Mouse (Mus musculus): Measurements from ENCODE around the gene Klf4.

Gene Klf4

GRCm38 (mm10) chr4:55523921-55524320, 8.3 kb downstream of the Klf4 start:
- no peak for DNase-seq (ENCODE audit: low read depth)

- DNase-seq (ENCODE audit: low read depth): no peak
These were observed 14.8 kb downstream of the Klf4 start for GRCm38 (mm10) chr4:55517438-55517837.

DNA sequence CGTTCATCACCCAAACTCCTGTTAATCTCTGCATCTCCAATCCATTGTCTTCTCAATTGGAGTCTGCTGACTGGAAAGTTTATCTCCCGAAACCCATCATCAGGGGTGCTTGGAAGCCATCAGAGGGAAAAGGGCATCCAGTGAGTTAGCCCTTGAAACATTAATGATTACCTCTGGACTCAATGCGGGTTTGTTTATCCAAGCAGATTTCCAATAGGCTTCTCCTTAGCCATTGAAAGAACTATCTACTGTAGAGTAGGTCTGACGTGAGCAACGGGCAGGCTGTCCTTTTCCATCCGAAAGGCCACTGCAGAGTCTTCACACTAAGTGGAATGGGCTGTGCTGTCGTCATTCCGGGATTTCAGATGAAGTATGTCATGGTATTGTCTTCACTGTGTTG, 16.2 kb downstream of the Klf4 start:
- DNase-seq (ENCODE audit: low read depth): no peak

- DNase-seq (ENCODE audit: low read depth): no peak
These were observed 17.5 kb downstream of the Klf4 start for GRCm38 (mm10) chr4:55514733-55515176.

DNA sequence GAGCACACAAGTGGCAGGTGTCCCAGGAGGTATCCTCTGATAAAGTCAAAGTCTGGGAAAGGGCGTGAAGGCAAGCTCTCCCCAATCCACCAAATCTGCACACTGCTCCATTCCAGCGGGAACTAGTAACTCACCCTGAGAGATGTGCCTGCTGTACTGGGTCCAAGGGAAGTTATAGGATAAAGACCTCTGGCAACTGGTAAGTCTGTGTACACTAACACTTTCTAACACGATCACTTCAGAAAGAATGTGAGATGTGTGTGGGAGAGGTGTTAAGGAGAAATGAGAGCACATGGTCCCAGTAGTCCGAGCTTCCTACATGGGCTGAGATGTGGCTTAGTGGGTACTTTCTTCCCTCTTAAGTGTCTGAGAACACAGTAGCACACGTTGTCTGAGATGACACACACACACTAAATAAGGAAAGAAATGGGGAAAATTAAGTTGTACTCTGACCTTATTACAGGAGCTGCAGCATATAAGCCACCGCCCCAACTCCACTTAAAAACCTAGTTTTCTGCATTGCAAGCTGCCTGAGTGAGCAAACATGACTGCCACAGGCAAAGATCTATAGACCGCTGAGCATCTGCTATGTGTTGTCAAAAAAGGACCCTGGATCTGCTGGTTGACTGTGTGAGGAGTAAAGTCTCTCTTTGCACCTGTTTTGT, 18.5 kb downstream of the Klf4 start:
- DNase-seq (ENCODE audit: low read depth): no peak

GRCm38 (mm10) chr4:55511389-55511788, 20.9 kb downstream of the Klf4 start:
- DNase-seq (ENCODE audit: low read depth): no peak

DNA sequence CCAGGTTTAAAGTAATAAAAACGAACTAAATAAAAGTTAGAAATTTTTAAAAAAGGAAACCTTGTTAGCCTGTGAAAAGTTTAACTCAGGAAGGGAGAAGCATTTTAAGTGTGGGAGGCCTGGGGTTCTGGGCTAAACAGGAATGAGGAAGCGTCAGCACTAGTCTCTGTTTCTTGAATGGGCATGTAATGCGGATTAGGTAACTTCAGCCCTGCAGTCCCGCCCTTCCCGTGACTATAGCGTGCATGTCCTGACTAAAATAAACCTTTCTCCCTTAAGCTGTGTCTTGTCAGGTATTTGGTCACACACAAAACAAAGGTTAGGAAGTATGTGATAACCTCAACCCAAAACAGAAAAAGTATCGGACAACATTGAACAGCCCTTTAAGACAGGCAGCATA, 23.6 kb downstream of the Klf4 start:
- DNase-seq (ENCODE audit: low read depth): no peak

DNA sequence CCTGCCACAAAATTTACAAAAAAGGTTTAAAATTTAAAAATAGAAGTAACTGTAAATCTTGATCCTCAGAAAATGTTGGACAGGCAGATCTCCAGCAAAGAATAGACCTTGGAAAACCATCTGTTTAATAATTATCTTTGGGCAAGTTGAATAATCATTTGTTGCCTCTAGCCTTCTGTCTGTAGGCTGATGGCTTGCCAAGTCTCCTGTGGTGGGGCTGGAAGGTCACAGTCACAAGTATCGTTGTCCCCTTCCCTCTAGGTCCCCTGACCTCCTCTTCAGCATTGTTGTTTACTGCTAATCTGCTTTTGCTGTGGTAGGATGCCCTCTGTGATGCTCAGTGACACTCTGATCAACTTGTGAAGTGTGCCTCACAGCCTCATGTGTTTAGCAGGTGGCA, 33.6 kb downstream of the Klf4 start:
- DNase-seq (ENCODE audit: low read depth): no peak

- no peak for DNase-seq (ENCODE audit: low read depth)
These were observed 35.9 kb downstream of the Klf4 start for GRCm38 (mm10) chr4:55496416-55496815.

DNA sequence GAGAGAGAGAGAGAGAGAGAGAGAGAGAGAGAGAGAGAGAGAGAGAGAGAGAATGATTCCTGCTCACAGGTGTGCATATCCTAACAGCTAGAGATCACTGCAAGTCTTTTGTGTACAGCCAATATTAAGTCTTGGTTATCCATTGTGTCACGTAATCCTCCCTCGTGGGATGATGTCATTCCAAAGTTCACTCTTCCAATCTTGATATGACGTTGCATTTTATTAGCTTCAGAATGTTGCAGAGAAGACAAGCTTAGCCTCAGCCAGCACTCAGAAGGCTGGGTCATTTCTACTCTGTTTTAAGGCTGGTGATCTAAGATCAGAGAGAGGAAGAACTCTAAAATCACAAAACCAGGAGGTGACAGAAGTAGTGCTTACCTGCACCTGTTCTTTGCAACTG, 39.0 kb downstream of the Klf4 start:
- peak; percentile 77 for DNase-seq (ENCODE audit: low read depth)

DNA sequence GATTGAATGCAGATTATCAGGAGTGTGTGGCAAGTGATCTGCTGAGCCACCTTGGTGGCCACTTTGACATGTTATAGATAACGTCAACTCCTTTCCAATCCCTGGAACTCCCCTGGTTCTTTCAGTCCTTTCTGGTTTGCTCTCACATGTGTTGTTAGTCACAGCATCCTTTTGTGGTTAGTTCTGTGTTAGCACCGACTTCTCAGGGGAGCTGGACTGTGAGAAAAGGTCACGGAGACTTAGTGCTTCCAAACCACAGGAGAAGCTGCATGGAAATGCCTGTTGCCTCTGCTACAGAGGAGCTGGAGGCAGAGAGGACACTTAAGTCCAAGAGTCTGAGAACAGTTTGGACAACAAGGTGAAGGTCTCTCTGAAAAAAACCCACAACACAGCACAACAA, 42.9 kb downstream of the Klf4 start:
- peak; percentile 69 for DNase-seq (ENCODE audit: low read depth)

DNA sequence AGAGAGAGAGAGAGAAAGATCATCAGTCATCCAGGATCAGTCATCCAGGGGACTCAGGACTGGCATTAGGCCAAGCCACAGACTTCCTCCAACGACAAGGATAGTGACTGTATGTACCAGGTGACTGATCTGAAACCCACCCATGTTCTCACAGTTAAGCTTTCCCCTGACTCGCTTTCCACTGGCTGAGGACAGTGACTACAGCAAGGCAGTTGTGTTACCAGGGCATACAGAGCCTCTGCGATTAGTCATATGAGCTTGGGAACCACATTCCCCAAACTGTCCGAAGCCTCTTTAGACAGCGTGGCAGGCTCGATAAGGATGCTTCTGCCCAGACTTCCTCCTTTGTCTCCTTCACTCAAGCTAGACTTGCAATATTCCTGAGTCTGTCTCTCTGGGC, 43.7 kb downstream of the Klf4 start:
- peak; percentile 24 for DNase-seq (ENCODE audit: low read depth)

- peak; percentile 63 for DNase-seq (ENCODE audit: low read depth)
These were observed 51.9 kb downstream of the Klf4 start for GRCm38 (mm10) chr4:55480322-55480767.

DNA sequence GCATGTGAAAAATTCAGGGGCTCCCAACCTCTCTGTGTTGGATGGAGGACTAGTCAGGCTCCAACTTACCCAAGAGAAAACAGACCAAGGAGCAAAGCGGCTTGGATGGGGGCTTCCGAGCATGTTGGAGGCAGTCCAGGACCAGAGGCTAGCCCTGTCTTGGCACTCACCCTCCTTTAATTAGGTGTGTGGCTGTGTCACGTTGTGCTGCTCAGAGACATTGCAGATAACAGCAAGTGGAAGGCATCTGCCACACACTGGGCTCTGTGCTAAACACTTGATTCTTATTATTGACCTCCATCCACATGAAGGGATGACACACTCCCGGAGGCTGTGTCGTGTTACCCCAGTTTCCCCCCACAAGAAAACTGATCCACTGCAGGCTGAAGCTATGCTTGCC, 53.9 kb downstream of the Klf4 start:
- DNase-seq (ENCODE audit: low read depth): no peak

GRCm38 (mm10) chr4:55477933-55478332, 54.3 kb downstream of the Klf4 start:
- peak; percentile 77 for DNase-seq (ENCODE audit: low read depth)

GRCm38 (mm10) chr4:55477210-55477759, 55.0 kb downstream of the Klf4 start:
- DNase-seq (ENCODE audit: low read depth): no peak
